Mouse (Mus musculus) heart, embryonic 16.5 days (tissue): ENCODE measurements around the gene Vwa8. TPM values are rescaled to one million over a fixed set of nuclear protein-coding genes. Genes with fewer than 3 reads are reported as not detected.

Experiments used
- ATAC-seq: fragments of 200-750 bp; cut with Nextera tagmentation; replicated peaks from 2 replicates; pipeline ENCODE4 v1.8.0; 2017; ENCODE audit warnings: moderate number of reproducible peaks; ENCODE audit not compliant: insufficient read depth, low FRiP score; ENCODE audit errors: extremely low read depth
- H3K27ac ChIP-seq: fragments of 300-500 bp; sonication (generic); 2 replicates; pipeline ENCODE4 v1.5.1; 2014; ENCODE audit warnings: mild to moderate bottlenecking, low read length, control low read depth, moderate library complexity
- H3K27me3 ChIP-seq: fragments of 300-500 bp; sonication (generic); 2 replicates; pipeline ENCODE4 v1.6.1; 2014; ENCODE audit warnings: low read length, mixed read lengths; ENCODE audit not compliant: control insufficient read depth, insufficient read depth
- H3K36me3 ChIP-seq: fragments of 300-500 bp; sonication (generic); 2 replicates; pipeline ENCODE4 v1.6.1; 2014; ENCODE audit not compliant: control insufficient read depth, insufficient read depth
- H3K4me1 ChIP-seq: fragments of 300-500 bp; sonication (generic); 2 replicates; pipeline ENCODE4 v1.6.1; 2014; ENCODE audit warnings: low read length, mixed read lengths; ENCODE audit not compliant: control insufficient read depth, insufficient read depth
- H3K4me2 ChIP-seq: fragments of 300-500 bp; sonication (generic); 2 replicates; pipeline ENCODE4 v1.6.1; 2014; ENCODE audit warnings: low read depth, mild to moderate bottlenecking, control low read depth, low read length
- H3K4me3 ChIP-seq: fragments of 300-500 bp; sonication (generic); 2 replicates; pipeline ENCODE4 v1.5.1; 2014; ENCODE audit warnings: mild to moderate bottlenecking, control low read depth, low read length
- H3K9ac ChIP-seq: fragments of 300-500 bp; sonication (generic); 2 replicates; pipeline ENCODE4 v1.6.1; 2014; ENCODE audit warnings: low read length, control low read depth
- H3K9me3 ChIP-seq: fragments of 300-500 bp; sonication (generic); replicated peaks from 2 replicates; pipeline ENCODE4 v1.6.1; 2016; ENCODE audit warnings: low read length; ENCODE audit not compliant: control insufficient read depth
- WGBS: fragments of 180-500 bp; shearing (Covaris S2); extraction: QIAGEN DNeasy Blood & Tissue Kit; methylation state at CpG from one replicate; pipeline ENCODE4 v1.1.7; 2014; 5-methylcytosine and 5-hydroxymethylcytosine counted together
- polyA plus RNA-seq: library from polyadenylated mRNA; unstranded; fragments of >200 nt; fragmentation: Nextera tagmentation; extraction: Ambion mirVana; gene quantifications from 2 replicates; pipeline ENCODE4 v1.2.1, GENCODE M21; 2015

The Vwa8 gene
- polyA plus RNA-seq: 16.9 and 20.0 TPM in 2 replicates

- no peaks in the 10 kb centered on the region for H3K9me3 ChIP-seq
- H3K27ac ChIP-seq: peak within 1 kb of the TSS; percentile 93
- ATAC-seq: peak; percentile 89
- peaks cover 31% of the 10 kb centered on the region for H3K4me1 ChIP-seq
- H3K4me3 ChIP-seq: peak within 1 kb of the TSS; percentile 70
- 2% methylated on average over 61 of the region's 61 CpGs for WGBS
- H3K36me3 ChIP-seq: no peaks in the 10 kb centered on the region
- peak within 1 kb of the TSS; percentile 92 for H3K9ac ChIP-seq
- H3K27me3 ChIP-seq: no peaks in the 10 kb centered on the region
- H3K4me2 ChIP-seq: peak within 1 kb of the TSS; percentile 63
Measured at GRCm38 (mm10) chr14:78848941-78849911, at the start of gene Vwa8. Gene Vwa8, plus strand, starts transcription at chr14:78849052.

- no peak overlapping the region for H3K9ac ChIP-seq
- H3K4me2 ChIP-seq: no peak overlapping the region
- no peaks in the 10 kb centered on the region for H3K9me3 ChIP-seq
- ATAC-seq: no peak
- no peaks in the 10 kb centered on the region for H3K27me3 ChIP-seq
- no peak overlapping the region for H3K4me3 ChIP-seq
- no peak overlapping the region for H3K27ac ChIP-seq
- H3K4me1 ChIP-seq: peaks cover 3% of the 10 kb centered on the region; the same call in 1 of the 2 replicates
- 86% methylated on average over 2 of the region's 2 CpGs for WGBS
- no peaks in the 10 kb centered on the region for H3K36me3 ChIP-seq
Measured at GRCm38 (mm10) chr14:78802378-78802777, 46.5 kb upstream of the Vwa8 start.

- Histone ChIP-seq H3K9me3 (no peaks in the 10 kb centered on the region), H3K27ac (no peak overlapping the region), H3K4me3 (no peak overlapping the region), H3K4me2 (no peak overlapping the region), H3K9ac (no peak overlapping the region), H3K4me1 (no peaks in the 10 kb centered on the region), H3K36me3 (no peaks in the 10 kb centered on the region), H3K27me3 (no peaks in the 10 kb centered on the region)
- 66% methylated on average over 6 of the region's 6 CpGs for WGBS
- no peak for ATAC-seq
Measured at GRCm38 (mm10) chr14:78803924-78804323, 44.9 kb upstream of the Vwa8 start.

GRCm38 (mm10) chr14:78812896-78813295, 36.0 kb upstream of the Vwa8 start:
- no peak overlapping the region for H3K27ac ChIP-seq
- no peaks in the 10 kb centered on the region for H3K4me1 ChIP-seq
- no peak overlapping the region for H3K9ac ChIP-seq
- no peaks in the 10 kb centered on the region for H3K9me3 ChIP-seq
- no peak for ATAC-seq
- no peak overlapping the region for H3K4me2 ChIP-seq
- H3K4me3 ChIP-seq: no peak overlapping the region
- H3K36me3 ChIP-seq: no peaks in the 10 kb centered on the region
- H3K27me3 ChIP-seq: no peaks in the 10 kb centered on the region
- 84% methylated on average over 2 of the region's 2 CpGs for WGBS

- no peak overlapping the region for H3K27ac ChIP-seq
- no peak overlapping the region for H3K4me3 ChIP-seq
- WGBS: 0% methylated on average over 2 of the region's 3 CpGs
- no peak overlapping the region for H3K4me2 ChIP-seq
- no peaks in the 10 kb centered on the region for H3K9me3 ChIP-seq
- H3K9ac ChIP-seq: no peak overlapping the region
- H3K27me3 ChIP-seq: no peaks in the 10 kb centered on the region
- no peaks in the 10 kb centered on the region for H3K36me3 ChIP-seq
- H3K4me1 ChIP-seq: peaks cover 3% of the 10 kb centered on the region; the same call in 1 of the 2 replicates
- ATAC-seq: no peak
Measured at GRCm38 (mm10) chr14:78816411-78816810, 32.4 kb upstream of the Vwa8 start.

GRCm38 (mm10) chr14:78817651-78818050, 31.2 kb upstream of the Vwa8 start:
- Histone ChIP-seq H3K36me3 (no peaks in the 10 kb centered on the region), H3K9me3 (no peaks in the 10 kb centered on the region), H3K4me3 (no peak overlapping the region), H3K27ac (no peak overlapping the region), H3K4me1 (peaks cover 3% of the 10 kb centered on the region; the same call in 1 of the 2 replicates), H3K27me3 (no peaks in the 10 kb centered on the region), H3K9ac (no peak overlapping the region), H3K4me2 (no peak overlapping the region)
- WGBS: 90% methylated on average over 3 of the region's 3 CpGs
- no peak for ATAC-seq

GRCm38 (mm10) chr14:78818406-78818805, 30.4 kb upstream of the Vwa8 start:
- no peaks in the 10 kb centered on the region for H3K27me3 ChIP-seq
- no peaks in the 10 kb centered on the region for H3K36me3 ChIP-seq
- ATAC-seq: no peak
- WGBS: 35% methylated on average over 3 of the region's 3 CpGs
- peaks cover 3% of the 10 kb centered on the region; the same call in 1 of the 2 replicates for H3K4me1 ChIP-seq
- no peak overlapping the region for H3K9ac ChIP-seq
- H3K4me2 ChIP-seq: no peak overlapping the region
- H3K4me3 ChIP-seq: no peak overlapping the region
- no peaks in the 10 kb centered on the region for H3K9me3 ChIP-seq
- H3K27ac ChIP-seq: no peak overlapping the region

- no peaks in the 10 kb centered on the region for H3K4me1 ChIP-seq
- H3K27me3 ChIP-seq: no peaks in the 10 kb centered on the region
- no peak overlapping the region for H3K4me2 ChIP-seq
- no peak overlapping the region for H3K27ac ChIP-seq
- 75% methylated on average over 4 of the region's 4 CpGs for WGBS
- ATAC-seq: no peak
- H3K4me3 ChIP-seq: no peak overlapping the region
- H3K9me3 ChIP-seq: no peaks in the 10 kb centered on the region
- H3K36me3 ChIP-seq: no peaks in the 10 kb centered on the region
- no peak overlapping the region for H3K9ac ChIP-seq
Measured at GRCm38 (mm10) chr14:78824013-78824412, 24.8 kb upstream of the Vwa8 start.

- WGBS: 77% methylated on average over 4 of the region's 4 CpGs
- no peaks in the 10 kb centered on the region for H3K27me3 ChIP-seq
- H3K9me3 ChIP-seq: no peaks in the 10 kb centered on the region
- no peak overlapping the region for H3K27ac ChIP-seq
- no peak overlapping the region for H3K4me3 ChIP-seq
- no peak overlapping the region for H3K9ac ChIP-seq
- no peaks in the 10 kb centered on the region for H3K36me3 ChIP-seq
- ATAC-seq: no peak
- no peaks in the 10 kb centered on the region for H3K4me1 ChIP-seq
- no peak overlapping the region for H3K4me2 ChIP-seq
Measured at GRCm38 (mm10) chr14:78824507-78824906, 24.3 kb upstream of the Vwa8 start.
